Mouse (Mus musculus) midbrain, embryonic 10.5 days (tissue): ENCODE data around the gene Ubqln5. TPM values are rescaled to one million over a fixed set of nuclear protein-coding genes. Genes with fewer than 3 reads are reported as not detected.

Experiments
- polyA plus RNA-seq: library from polyadenylated mRNA; unstranded; fragments of >200 nt; fragmentation: Nextera tagmentation; extraction: Ambion mirVana; gene quantifications from 2 replicates; pipeline ENCODE4 v1.2.1, GENCODE M21; 2016

Ubqln5 gene
- polyA plus RNA-seq, 1 experiment from 2014 or later, result not detected

Other genes starting within 250 kb of the Ubqln5 start
- not detected in 2 replicates for gene Olfr66, start 243.6 kb downstream of the Ubqln5 start, polyA plus RNA-seq
- not detected in 2 replicates for gene Olfr64, start 235.3 kb downstream of the Ubqln5 start, polyA plus RNA-seq
- gene Olfr65, start 226.3 kb downstream of the Ubqln5 start, polyA plus RNA-seq, result not detected in 2 replicates
- not detected in 2 replicates for gene Olfr631, start 201.0 kb downstream of the Ubqln5 start, polyA plus RNA-seq
- gene Olfr632, start 195.5 kb downstream of the Ubqln5 start, polyA plus RNA-seq, result not detected in 2 replicates
- gene Olfr633, start 185.4 kb downstream of the Ubqln5 start, polyA plus RNA-seq, result not detected in 2 replicates
- gene Olfr635, start 158.7 kb downstream of the Ubqln5 start, polyA plus RNA-seq, result 0.01 and 0.04 TPM in 2 replicates
- not detected in 2 replicates for gene Olfr638, start 131.1 kb downstream of the Ubqln5 start, polyA plus RNA-seq
- not detected in 2 replicates for gene Olfr639, start 112.5 kb downstream of the Ubqln5 start, polyA plus RNA-seq
- not detected in 2 replicates for gene Olfr640, start 104.3 kb downstream of the Ubqln5 start, polyA plus RNA-seq
- gene Olfr641, start 94.4 kb downstream of the Ubqln5 start, polyA plus RNA-seq, result not detected in 2 replicates
- gene Olfr642, start 77.2 kb downstream of the Ubqln5 start, polyA plus RNA-seq, result not detected in 2 replicates
- gene 4930516K23Rik, start 68.4 kb downstream of the Ubqln5 start, polyA plus RNA-seq, result not detected in 2 replicates
- gene Olfr644, start 58.0 kb downstream of the Ubqln5 start, polyA plus RNA-seq, result not detected in 2 replicates
- gene Olfr645, start 44.4 kb downstream of the Ubqln5 start, polyA plus RNA-seq, result not detected in 2 replicates
- not detected in 2 replicates for gene Olfr646, start 25.0 kb downstream of the Ubqln5 start, polyA plus RNA-seq
- gene Olfr643, start 7.6 kb upstream of the Ubqln5 start, polyA plus RNA-seq, result not detected in 2 replicates
- gene Ubqln3, start 13.5 kb upstream of the Ubqln5 start, polyA plus RNA-seq, result not detected in 2 replicates
- not detected in 2 replicates for gene Ubqlnl, start 20.7 kb upstream of the Ubqln5 start, polyA plus RNA-seq
- gene Olfm5, start 35.0 kb upstream of the Ubqln5 start, polyA plus RNA-seq, result not detected in 2 replicates
- 0.21 and 0.29 TPM in 2 replicates for gene Olfr648, start 53.6 kb upstream of the Ubqln5 start, polyA plus RNA-seq
- gene Olfr649, start 66.2 kb upstream of the Ubqln5 start, polyA plus RNA-seq, result not detected in 2 replicates
- gene Trim6, start 89.0 kb upstream of the Ubqln5 start, polyA plus RNA-seq, result 3.6 and 4.9 TPM in 2 replicates
- gene Trim34a, start 114.6 kb upstream of the Ubqln5 start, polyA plus RNA-seq, result 0.44 and 0.93 TPM in 2 replicates
- 0.11 TPM in 1 of 2 replicates, not detected in the other for gene Trim5, start 158.3 kb upstream of the Ubqln5 start, polyA plus RNA-seq
- gene Trim12a, start 185.6 kb upstream of the Ubqln5 start, polyA plus RNA-seq, result 1.2 and 1.8 TPM in 2 replicates
- gene Trim34b, start 199.6 kb upstream of the Ubqln5 start, polyA plus RNA-seq, result not detected in 2 replicates
- gene Trim12c, start 223.5 kb upstream of the Ubqln5 start, polyA plus RNA-seq, result 0.41 and 0.46 TPM in 2 replicates
- 0.25 TPM in 1 of 2 replicates, not detected in the other for gene Trim30b, start 240.1 kb upstream of the Ubqln5 start, polyA plus RNA-seq